Mouse (Mus musculus) hindbrain, embryonic 11.5 days (tissue): ENCODE measurements at regions not wholly inside any gene's neighbourhood (a gene's known extent, or its start where the extent isn't known, plus 50 kb on each side); places are given as distances from the start of the nearest gene placed in this dataset.

Experiments used
- ATAC-seq: fragments of 200-750 bp; cut with Nextera tagmentation; 2 replicates; pipeline ENCODE4 v1.8.0; 2017; ENCODE audit warnings: mild to moderate bottlenecking, moderate TSS enrichment, moderate library complexity; ENCODE audit not compliant: low FRiP score
- DNase-seq: peaks from one replicate; pipeline ENCODE4 v3.0.0-alpha.2; 2015; ENCODE audit warnings: low spot score
- H3K27ac ChIP-seq: fragments of 300-500 bp; sonication (generic); 2 replicates; pipeline ENCODE4 v1.5.1; 2014; ENCODE audit warnings: mild to moderate bottlenecking, low read depth, low read length
- H3K27me3 ChIP-seq: fragments of 300-500 bp; sonication (generic); 2 replicates; pipeline ENCODE4 v1.6.1; 2014; ENCODE audit warnings: mild to moderate bottlenecking, low read length, moderate library complexity, mixed read lengths; ENCODE audit not compliant: control insufficient read depth, insufficient read depth
- H3K36me3 ChIP-seq: fragments of 300-500 bp; sonication (generic); 2 replicates; pipeline ENCODE4 v1.6.1; 2014; ENCODE audit warnings: mild to moderate bottlenecking, low read length, moderate library complexity, mixed read lengths; ENCODE audit not compliant: control insufficient read depth, insufficient read depth
- H3K4me1 ChIP-seq: fragments of 300-500 bp; sonication (generic); replicated peaks from 2 replicates; pipeline ENCODE4 v1.6.1; 2014; ENCODE audit warnings: low read length, mixed read lengths; ENCODE audit not compliant: control insufficient read depth, insufficient read depth
- H3K4me2 ChIP-seq: fragments of 300-500 bp; sonication (generic); replicated peaks from 2 replicates; pipeline ENCODE4 v1.6.1; 2014; ENCODE audit warnings: mild to moderate bottlenecking, low read depth, low read length
- H3K4me3 ChIP-seq: fragments of 300-500 bp; sonication (generic); 2 replicates; pipeline ENCODE4 v1.5.1; 2014; ENCODE audit warnings: low read depth, low read length
- H3K9ac ChIP-seq: fragments of 300-500 bp; sonication (generic); 2 replicates; pipeline ENCODE4 v1.6.1; 2014; ENCODE audit warnings: low read depth, low read length
- H3K9me3 ChIP-seq: fragments of 300-500 bp; sonication (generic); 2 replicates; pipeline ENCODE4 v1.6.1; 2016; ENCODE audit warnings: low read length; ENCODE audit not compliant: control insufficient read depth
- WGBS: fragments of 180-500 bp; shearing (Covaris S2); extraction: QIAGEN DNeasy Blood & Tissue Kit; methylation state at CpG from one replicate; pipeline ENCODE4 v1.1.7; 2014; 5-methylcytosine and 5-hydroxymethylcytosine counted together

- ATAC-seq, result no peak
- Histone ChIP-seq H3K9me3 (no peaks in the 10 kb centered on the region), H3K9ac (no peak overlapping the region), H3K27ac (no peak overlapping the region), H3K27me3 (peaks cover 55% of the 10 kb centered on the region), H3K4me1 (no peaks in the 10 kb centered on the region; the same call in 1 of the 2 replicates), H3K4me3 (no peak overlapping the region), H3K36me3 (no peaks in the 10 kb centered on the region), H3K4me2 (no peak overlapping the region)
- 81% methylated on average over 8 of the region's 8 CpGs for WGBS
- no peak for DNase-seq
Observed at GRCm38 (mm10) chr17:85801734-85802133, 113.7 kb upstream of the Six2 start.

GRCm38 (mm10) chr17:85801079-85801605 lies 113.1 kb upstream of the Six2 start:
- Histone ChIP-seq H3K9me3 (no peaks in the 10 kb centered on the region), H3K27ac (no peak overlapping the region), H3K4me3 (peak overlapping the region; percentile 42; the same call in 1 of the 2 replicates), H3K36me3 (no peaks in the 10 kb centered on the region), H3K4me2 (peak overlapping the region; percentile 96), H3K27me3 (peaks cover 51% of the 10 kb centered on the region), H3K4me1 (no peaks in the 10 kb centered on the region; the same call in 1 of the 2 replicates), H3K9ac (no peak overlapping the region)
- no peak for DNase-seq
- ATAC-seq, result peak; percentile 12; the same call in 1 of the 2 replicates
- WGBS, result 25% methylated on average over 14 of the region's 14 CpGs

GRCm38 (mm10) chr17:85800357-85801078 lies 112.4 kb upstream of the Six2 start:
- Histone ChIP-seq H3K27ac (peak overlapping the region; percentile 60; the same call in 1 of the 2 replicates), H3K36me3 (no peaks in the 10 kb centered on the region), H3K4me1 (no peaks in the 10 kb centered on the region; the same call in 1 of the 2 replicates), H3K9me3 (no peaks in the 10 kb centered on the region), H3K9ac (peak overlapping the region; percentile 58), H3K27me3 (peaks cover 46% of the 10 kb centered on the region), H3K4me3 (peak overlapping the region; percentile 42), H3K4me2 (peak overlapping the region; percentile 96)
- WGBS, result 1% methylated on average over 38 of the region's 44 CpGs
- DNase-seq (peak; percentile 67), ATAC-seq (peak; percentile 70)

GRCm38 (mm10) chr17:85799865-85800356 lies 111.8 kb upstream of the Six2 start:
- Histone ChIP-seq H3K9me3 (no peaks in the 10 kb centered on the region), H3K27ac (peak overlapping the region; percentile 60; the same call in 1 of the 2 replicates), H3K27me3 (peaks cover 44% of the 10 kb centered on the region), H3K4me3 (peak overlapping the region; percentile 42), H3K36me3 (no peaks in the 10 kb centered on the region), H3K9ac (peak overlapping the region; percentile 58), H3K4me2 (peak overlapping the region; percentile 96), H3K4me1 (no peaks in the 10 kb centered on the region; the same call in 1 of the 2 replicates)
- WGBS, result under 1% methylated on average over 34 of the region's 34 CpGs
- DNase-seq (no peak), ATAC-seq (peak; percentile 65)

- WGBS, result 1% methylated on average over 22 of the region's 22 CpGs
- Histone ChIP-seq H3K9ac (peak overlapping the region; percentile 58; the same call in 1 of the 2 replicates), H3K9me3 (no peaks in the 10 kb centered on the region), H3K4me2 (peak overlapping the region; percentile 96), H3K4me3 (peak overlapping the region; percentile 42), H3K4me1 (no peaks in the 10 kb centered on the region; the same call in 1 of the 2 replicates), H3K27me3 (peaks cover 44% of the 10 kb centered on the region), H3K36me3 (no peaks in the 10 kb centered on the region), H3K27ac (no peak overlapping the region)
- DNase-seq, result peak; percentile 67
- 0 out of 2 replicates have a peak, but pooled peaks have one; percentile 4 for ATAC-seq
Observed at GRCm38 (mm10) chr17:85799081-85799864, 111.2 kb upstream of the Six2 start.

- no peak overlapping the region for H3K4me2 ChIP-seq
- H3K4me3 ChIP-seq, result no peak overlapping the region
- H3K9ac ChIP-seq, result no peak overlapping the region
- no peaks in the 10 kb centered on the region for H3K36me3 ChIP-seq
- ATAC-seq, result no peak
- peaks cover 34% of the 10 kb centered on the region for H3K27me3 ChIP-seq
- DNase-seq, result no peak
- no peaks in the 10 kb centered on the region; the same call in 1 of the 2 replicates for H3K4me1 ChIP-seq
- H3K9me3 ChIP-seq, result no peaks in the 10 kb centered on the region
- H3K27ac ChIP-seq, result no peak overlapping the region
- WGBS, result 74% methylated on average over 5 of the region's 5 CpGs
Observed at GRCm38 (mm10) chr17:85797755-85798154, 109.7 kb upstream of the Six2 start.

- H3K36me3 ChIP-seq, result no peaks in the 10 kb centered on the region
- H3K4me2 ChIP-seq, result no peak overlapping the region
- H3K9ac ChIP-seq, result no peak overlapping the region
- H3K4me1 ChIP-seq, result no peaks in the 10 kb centered on the region; the same call in 1 of the 2 replicates
- H3K27ac ChIP-seq, result no peak overlapping the region
- WGBS, result 51% methylated on average over 5 of the region's 5 CpGs
- peaks cover 18% of the 10 kb centered on the region for H3K27me3 ChIP-seq
- no peak overlapping the region for H3K4me3 ChIP-seq
- DNase-seq (no peak), ATAC-seq (no peak)
- H3K9me3 ChIP-seq, result no peaks in the 10 kb centered on the region
Observed at GRCm38 (mm10) chr17:85795820-85796219, 107.7 kb upstream of the Six2 start.

- ATAC-seq (no peak), DNase-seq (no peak)
- no peaks in the 10 kb centered on the region for H3K27me3 ChIP-seq
- H3K4me1 ChIP-seq, result no peaks in the 10 kb centered on the region
- 39% methylated on average over 13 of the region's 13 CpGs for WGBS
- H3K4me2 ChIP-seq, result no peak overlapping the region
- H3K4me3 ChIP-seq, result no peak overlapping the region
- H3K27ac ChIP-seq, result 0 out of 2 replicates have a peak overlapping the region, but pooled peaks have one; percentile 30
- no peaks in the 10 kb centered on the region for H3K9me3 ChIP-seq
- no peaks in the 10 kb centered on the region for H3K36me3 ChIP-seq
- no peak overlapping the region for H3K9ac ChIP-seq
Observed at GRCm38 (mm10) chr17:85785625-85786294, 97.7 kb upstream of the Six2 start.
